In genomic region chr7:24841009-24841408, GRCm38 (mm10) we compare ENCODE assay signal across 41 mouse cellular contexts. TPM values are rescaled to one million over a fixed set of nuclear protein-coding genes. Genes with fewer than 3 reads are reported as not detected.
"Had no signal": no experiment of that assay in that cellular context is flagged by ENCODE, and none has a peak within 500 bp of the region (broad histone marks: within the 10 kb centered on the region; RNA-seq: fewer than 3 reads in every experiment).

No protein-coding gene starts in this region.

- DNase-seq: gastrocnemius, adult 2 months; gastrocnemius, postnatal 10 days; gastrocnemius, postnatal 25 days; heart, adult 2 months; heart, postnatal 4 days; kidney, adult 11 months; kidney, adult 2 months; kidney, adult 9 months; kidney, postnatal 14 days; kidney, postnatal 36 days; layer of hippocampus, adult 9-11 months; layer of hippocampus, postnatal 36 days; left cerebral cortex, postnatal 4 days; liver, embryonic 13.5 days; lung, adult 18-20 months had no signal

- H3K36me3 ChIP-seq: heart, embryonic 13.5 days; heart, embryonic 15.5 days; hindbrain, embryonic 10.5 days; hindbrain, embryonic 12.5 days; intestine, embryonic 15.5 days; kidney, embryonic 15.5 days; limb, embryonic 13.5 days; limb, embryonic 15.5 days; liver, embryonic 13.5 days; liver, embryonic 15.5 days had no signal

- ATAC-seq: hindbrain, embryonic 16.5 days; inflammation-experienced regulatory T-cells, adult 6 months; intestine, embryonic 15.5 days had no signal

- H3K9ac ChIP-seq: heart, embryonic 13.5 days; heart, embryonic 15.5 days; hindbrain, embryonic 12.5 days; hindbrain, embryonic 14.5 days; intestine, embryonic 15.5 days; kidney, embryonic 15.5 days; limb, embryonic 13.5 days; limb, embryonic 15.5 days; liver, embryonic 13.5 days; liver, embryonic 15.5 days had no signal

- H3K4me1 ChIP-seq: heart, embryonic 13.5 days; heart, embryonic 15.5 days; intestine, embryonic 15.5 days; kidney, embryonic 15.5 days; limb, embryonic 13.5 days; limb, embryonic 15.5 days had no signal

- H3K27ac ChIP-seq: gastrocnemius, adult 2 months; heart, adult 2 months; heart, embryonic 13.5 days; heart, embryonic 15.5 days; hindbrain, embryonic 10.5 days; hindbrain, embryonic 12.5 days; hindbrain, embryonic 14.5 days; intestine, embryonic 15.5 days; kidney, embryonic 15.5 days; kidney, postnatal 0 days; layer of hippocampus, adult 2 months; limb, embryonic 13.5 days; limb, embryonic 15.5 days; liver, embryonic 13.5 days; liver, embryonic 15.5 days had no signal

- H3K4me3 ChIP-seq: gastrocnemius, adult 2 months; heart, adult 2 months; heart, embryonic 13.5 days; heart, embryonic 15.5 days; hindbrain, embryonic 10.5 days; hindbrain, embryonic 12.5 days; intestine, embryonic 15.5 days; kidney, embryonic 15.5 days; layer of hippocampus, adult 2 months; limb, embryonic 13.5 days; limb, embryonic 15.5 days; liver, embryonic 13.5 days; liver, embryonic 15.5 days had no signal

- H3K4me2 ChIP-seq: heart, embryonic 11.5 days; heart, embryonic 13.5 days; heart, embryonic 15.5 days; hindbrain, embryonic 12.5 days; hindbrain, embryonic 14.5 days; intestine, embryonic 15.5 days; kidney, embryonic 15.5 days; limb, embryonic 13.5 days; limb, embryonic 15.5 days; liver, embryonic 13.5 days; liver, embryonic 15.5 days had no signal

- H3K9me3 ChIP-seq: heart, embryonic 13.5 days; heart, embryonic 15.5 days; hindbrain, embryonic 10.5 days; hindbrain, embryonic 12.5 days; intestine, embryonic 15.5 days; kidney, embryonic 15.5 days; limb, embryonic 13.5 days; limb, embryonic 15.5 days; liver, embryonic 13.5 days; liver, embryonic 15.5 days had no signal

- H3K27me3 ChIP-seq: heart, embryonic 13.5 days; heart, embryonic 15.5 days; hindbrain, embryonic 12.5 days; intestine, embryonic 15.5 days; kidney, embryonic 15.5 days; limb, embryonic 13.5 days; limb, embryonic 15.5 days; liver, embryonic 13.5 days; liver, embryonic 15.5 days had no signal

RNA-seq across cellular contexts. Expression of gene Gm9844, which starts 21.0 kb away (rescaled TPM):
- total RNA-seq: gastrocnemius, adult 2 months; gastrocnemius, postnatal 25 days; heart, adult 2 months; heart, postnatal 25 days; layer of hippocampus, postnatal 36 days; left cerebral cortex, adult 8-10 months had no signal

RNA-seq across cellular contexts. Expression of gene Lypd4, which starts 28.7 kb away (rescaled TPM):
- total RNA-seq: gastrocnemius, adult 2 months; gastrocnemius, postnatal 10 days; gastrocnemius, postnatal 25 days; gastrocnemius, postnatal 4 days; granulocyte monocyte progenitor cell, adult 5-6 weeks; heart, adult 2 months; heart, postnatal 25 days; heart, postnatal 4 days; layer of hippocampus, adult 2 months; layer of hippocampus, postnatal 14 days; layer of hippocampus, postnatal 36 days; left cerebral cortex, adult 18-20 months; left cerebral cortex, adult 8-10 months; left cerebral cortex, postnatal 10 days; left cerebral cortex, postnatal 25 days; left cerebral cortex, postnatal 4 days had no signal
- polyA plus RNA-seq: heart, embryonic 11.5 days; heart, embryonic 13.5 days; heart, embryonic 15.5 days; heart, postnatal 0 days; hindbrain, embryonic 10.5 days; hindbrain, embryonic 12.5 days; hindbrain, embryonic 14.5 days; inflammation-experienced regulatory T-cells, adult 6 months; intestine, embryonic 15.5 days; kidney, embryonic 15.5 days; kidney, postnatal 0 days; large intestine, adult 2 months; limb, embryonic 11.5 days; limb, embryonic 13.5 days; limb, embryonic 15.5 days; liver, embryonic 13.5 days; liver, embryonic 15.5 days had no signal

RNA-seq across cellular contexts. Expression of gene Dmrtc2, which starts 28.8 kb away (rescaled TPM):
- total RNA-seq: gastrocnemius, adult 2 months; gastrocnemius, postnatal 10 days; gastrocnemius, postnatal 25 days; gastrocnemius, postnatal 4 days; granulocyte monocyte progenitor cell, adult 5-6 weeks; heart, adult 2 months; heart, postnatal 25 days; heart, postnatal 4 days; layer of hippocampus, adult 2 months; layer of hippocampus, postnatal 14 days; layer of hippocampus, postnatal 36 days; left cerebral cortex, adult 18-20 months; left cerebral cortex, adult 8-10 months; left cerebral cortex, postnatal 10 days; left cerebral cortex, postnatal 25 days; left cerebral cortex, postnatal 4 days had no signal
- polyA plus RNA-seq: heart, adult 2 months; heart, embryonic 11.5 days; heart, embryonic 15.5 days; heart, postnatal 0 days; hindbrain, embryonic 10.5 days; hindbrain, embryonic 12.5 days; inflammation-experienced regulatory T-cells, adult 6 months; intestine, embryonic 15.5 days; kidney, adult 2 months; kidney, embryonic 15.5 days; large intestine, adult 2 months; limb, embryonic 11.5 days; limb, embryonic 13.5 days; limb, embryonic 15.5 days; liver, embryonic 13.5 days; liver, embryonic 15.5 days had no signal

RNA-seq across cellular contexts. Expression of gene Cd79a, which starts 56.2 kb away (rescaled TPM):
- total RNA-seq: gastrocnemius, adult 2 months; granulocyte monocyte progenitor cell, adult 5-6 weeks; layer of hippocampus, adult 2 months had no signal
